Mouse (Mus musculus) lung, adult 2 months (tissue): ENCODE data around the gene Ptpru. TPM values are rescaled to one million over a fixed set of nuclear protein-coding genes. Genes with fewer than 3 reads are reported as not detected.

Experiments used
- DNase-seq: peaks from one replicate; pipeline ENCODE4 v3.0.0; 2022
- H3K4me1 ChIP-seq: fragments of 200-500 bp; 2 replicates; pipeline ENCODE4 v1.6.1; 2011; ENCODE audit warnings: low read length; ENCODE audit not compliant: control insufficient read depth, insufficient read depth
- H3K4me3 ChIP-seq: fragments of 200-500 bp; replicated peaks from 2 replicates; pipeline ENCODE3; 2011; ENCODE audit warnings: low read depth, mild to moderate bottlenecking, control low read depth, low read length; ENCODE audit errors: extremely low read depth
- CTCF ChIP-seq: fragments of 200-500 bp; IDR thresholded peaks from 2 replicates; pipeline ENCODE4 v1.5.1; 2011; ENCODE audit warnings: mild to moderate bottlenecking, low read length, control low read depth; ENCODE audit not compliant: insufficient read depth
- POLR2A ChIP-seq: fragments of 200-500 bp; IDR thresholded peaks from 2 replicates; pipeline ENCODE4 v1.6.1; 2011; ENCODE audit warnings: low read depth, mild to moderate bottlenecking, control low read depth, low read length, borderline replicate concordance; ENCODE audit errors: extremely low read depth
- WGBS: fragments of 180-500 bp; shearing (Covaris S2); methylation state at CpG from one replicate; pipeline ENCODE4 v1.1.7; 2018; 5-methylcytosine and 5-hydroxymethylcytosine counted together
- polyA plus RNA-seq: library from polyadenylated mRNA; depleted of rRNA; stranded (reverse); fragments of >200 nt; gene quantifications from 2 replicates; pipeline ENCODE4 v1.2.3, GENCODE M21; 2012

The Ptpru gene
- polyA plus RNA-seq, 1 experiment = 32.4 TPM

GRCm38 (mm10) chr4:131873293-131874168 is 35.4 kb upstream of the Ptpru start, which contains the start of gene Srsf4:
Gene Srsf4 (plus strand): TSS chr4:131873617.
- DNase-seq = peak; percentile 86
- Histone ChIP-seq H3K4me3 (peak within 1 kb of the TSS; percentile 75), H3K4me1 (peaks cover 16% of the 10 kb centered on the region)
- TF ChIP-seq POLR2A = peak; percentile 91
- TF ChIP-seq CTCF = no peak
- WGBS = under 1% methylated on average over 110 of the region's 116 CpGs

- 5% methylated on average over 11 of the region's 11 CpGs for WGBS
- H3K4me1 ChIP-seq = peaks cover 13% of the 10 kb centered on the region
- peak overlapping the region; percentile 67 for H3K4me3 ChIP-seq
- no peak for TF ChIP-seq CTCF
- no peak for TF ChIP-seq POLR2A
- no peak for DNase-seq
Observed at GRCm38 (mm10) chr4:131872672-131873292, 34.7 kb upstream of the Ptpru start.

DNA sequence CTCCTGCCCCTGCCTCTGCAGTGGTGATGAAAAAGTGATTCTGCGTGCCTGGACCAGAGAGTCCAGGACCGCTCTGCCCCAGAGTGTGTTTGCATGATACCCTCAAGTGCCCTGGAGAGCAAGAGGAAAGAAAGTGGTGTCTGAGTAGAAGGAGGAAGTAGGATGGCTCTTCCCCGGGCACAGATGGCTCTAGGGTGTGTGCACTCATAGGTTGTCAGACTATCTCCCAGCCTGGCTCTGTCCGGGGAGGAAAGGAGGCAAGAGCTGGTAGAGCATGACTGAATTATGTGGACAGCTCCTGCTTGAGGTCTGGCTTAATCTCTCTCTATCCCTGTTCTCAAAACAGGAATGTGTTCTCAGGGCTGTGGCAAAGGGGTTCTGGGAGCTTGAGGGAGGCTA is 23.3 kb upstream of the Ptpru start:
- Histone ChIP-seq H3K4me1 (no peaks in the 10 kb centered on the region), H3K4me3 (no peak overlapping the region)
- no peak for TF ChIP-seq POLR2A
- 76% methylated on average over 4 of the region's 4 CpGs for WGBS
- DNase-seq = no peak

- no peaks in the 10 kb centered on the region for H3K4me1 ChIP-seq
- whole genome bisulfite sequencing = 42% methylated on average over 15 of the region's 15 CpGs
- peak; percentile 99 for TF ChIP-seq CTCF
- no peak for TF ChIP-seq POLR2A
- peak; percentile 79 for DNase-seq
- no peak overlapping the region for H3K4me3 ChIP-seq
Observed at GRCm38 (mm10) chr4:131860492-131861340, 22.6 kb upstream of the Ptpru start.

GRCm38 (mm10) chr4:131854950-131855349 is 16.9 kb upstream of the Ptpru start:
- H3K4me3 ChIP-seq = no peak overlapping the region
- no peak for DNase-seq
- WGBS = 48% methylated on average over 5 of the region's 5 CpGs
- TF ChIP-seq CTCF = no peak
- no peak for TF ChIP-seq POLR2A
- H3K4me1 ChIP-seq = peaks cover 3% of the 10 kb centered on the region

- Histone ChIP-seq H3K4me1 (peaks cover 5% of the 10 kb centered on the region), H3K4me3 (no peak overlapping the region)
- no peak for DNase-seq
- TF ChIP-seq POLR2A = no peak
- no peak for TF ChIP-seq CTCF
- WGBS = 17% methylated on average over 5 of the region's 5 CpGs
Observed at GRCm38 (mm10) chr4:131849986-131850638, 12.0 kb upstream of the Ptpru start.

- DNase-seq = no peak
- TF ChIP-seq POLR2A (no peak), CTCF (no peak)
- H3K4me1 ChIP-seq = peaks cover 5% of the 10 kb centered on the region
- 61% methylated on average over 6 of the region's 6 CpGs for WGBS
- no peak overlapping the region for H3K4me3 ChIP-seq
Observed at GRCm38 (mm10) chr4:131848082-131848481, 10.0 kb upstream of the Ptpru start.

DNA sequence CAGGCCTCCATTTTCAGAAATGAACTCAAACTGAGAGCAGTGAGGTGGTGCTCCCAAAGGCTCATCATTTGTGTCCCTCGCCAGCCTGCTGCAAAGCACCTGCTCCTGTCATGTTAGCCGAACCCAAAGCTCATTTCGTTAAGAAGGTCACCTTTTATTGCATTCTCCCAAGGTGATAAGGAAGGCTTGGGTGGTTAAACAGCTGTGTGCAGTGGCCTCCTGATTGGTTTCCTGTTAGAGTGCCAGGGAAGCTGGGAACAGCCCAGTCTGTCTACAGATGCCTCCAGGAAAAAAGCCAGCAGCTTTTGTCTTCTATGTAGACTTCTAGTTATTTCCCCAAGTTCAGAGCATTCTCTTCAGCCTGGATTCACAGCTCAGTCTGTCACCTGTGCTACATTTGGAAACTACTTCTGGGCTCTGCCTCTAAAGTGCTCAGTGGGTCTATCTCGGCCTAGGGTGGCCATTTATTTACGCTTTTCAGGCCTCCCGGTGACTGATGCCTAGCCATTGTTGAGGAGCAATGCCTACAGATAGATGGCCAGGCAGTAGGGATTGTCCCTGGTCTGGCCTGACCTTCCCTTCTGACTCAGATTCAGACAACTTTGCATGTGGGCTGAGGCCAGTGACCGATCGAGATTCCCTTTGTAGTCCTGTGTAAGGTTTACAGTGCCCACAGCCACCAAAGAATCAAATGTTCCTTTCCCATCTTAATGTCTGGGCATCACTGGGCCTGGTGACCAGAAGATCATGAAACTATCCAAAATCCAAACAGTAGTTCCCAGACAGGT is 8.1 kb upstream of the Ptpru start:
- WGBS = 83% methylated on average over 8 of the region's 8 CpGs
- Histone ChIP-seq H3K4me3 (no peak overlapping the region), H3K4me1 (peaks cover 5% of the 10 kb centered on the region)
- TF ChIP-seq CTCF = no peak
- TF ChIP-seq POLR2A = no peak
- no peak for DNase-seq

GRCm38 (mm10) chr4:131843290-131843743 is 5.2 kb upstream of the Ptpru start, which contains the start of gene Mecr:
Gene Mecr (plus strand): TSS chr4:131843470.
- 0 out of 2 replicates have a peak, but pooled peaks cover 1% of the 10 kb centered on the region for H3K4me1 ChIP-seq
- peak; percentile 95 for DNase-seq
- under 1% methylated on average over 37 of the region's 37 CpGs for WGBS

More at GRCm38 (mm10) chr4:131843290-131843743, 5.2 kb upstream of the Ptpru start, which contains the start of gene Mecr:
- H3K4me3 ChIP-seq = peak within 1 kb of the TSS; percentile 90
- TF ChIP-seq CTCF (no peak), POLR2A (peak; percentile 66; the same call in 1 of the 2 replicates)
